Mouse (Mus musculus) midbrain, embryonic 12.5 days (tissue): Measurements from ENCODE around the gene Pspc1. TPM values are rescaled to one million over a fixed set of nuclear protein-coding genes. Genes with fewer than 3 reads are reported as not detected.
"Not testable (repeated sequence)": the region's sequence is repeated elsewhere in the genome, so short reads cannot be mapped to it uniquely, and the experiment has no call there.

Source experiments
- ATAC-seq: fragments of 200-750 bp; cut with Nextera tagmentation; 2 replicates; pipeline ENCODE4 v1.8.0; 2017; ENCODE audit warnings: low read depth, moderate TSS enrichment, moderate library complexity; ENCODE audit not compliant: low FRiP score
- H3K27ac ChIP-seq: fragments of 300-500 bp; sonication (generic); replicated peaks from 2 replicates; pipeline ENCODE4 v1.5.1; 2016; ENCODE audit warnings: mild to moderate bottlenecking
- H3K27me3 ChIP-seq: fragments of 300-500 bp; sonication (generic); 2 replicates; pipeline ENCODE4 v1.6.1; 2016; ENCODE audit warnings: mild to moderate bottlenecking
- H3K36me3 ChIP-seq: fragments of 300-500 bp; sonication (generic); 2 replicates; pipeline ENCODE4 v1.6.1; 2016
- H3K4me1 ChIP-seq: fragments of 300-500 bp; sonication (generic); 2 replicates; pipeline ENCODE4 v1.6.1; 2016
- H3K4me2 ChIP-seq: fragments of 300-500 bp; sonication (generic); replicated peaks from 2 replicates; pipeline ENCODE4 v1.6.1; 2016; ENCODE audit warnings: mild to moderate bottlenecking, moderate library complexity
- H3K4me3 ChIP-seq: fragments of 300-500 bp; sonication (generic); 2 replicates; pipeline ENCODE4 v1.5.1; 2016; ENCODE audit warnings: mild to moderate bottlenecking
- H3K9ac ChIP-seq: fragments of 300-500 bp; sonication (generic); replicated peaks from 2 replicates; pipeline ENCODE4 v1.6.1; 2016; ENCODE audit warnings: mild to moderate bottlenecking, moderate library complexity
- H3K9me3 ChIP-seq: fragments of 300-500 bp; sonication (generic); 2 replicates; pipeline ENCODE4 v1.6.1; 2016; ENCODE audit warnings: mild to moderate bottlenecking
- WGBS: fragments of 180-500 bp; shearing (Covaris S2); methylation state at CpG from one replicate; pipeline ENCODE4 v1.1.7; 2016; 5-methylcytosine and 5-hydroxymethylcytosine counted together
- polyA plus RNA-seq: library from polyadenylated mRNA; unstranded; fragments of >200 nt; fragmentation: Nextera tagmentation; extraction: Ambion mirVana; gene quantifications from 2 replicates; pipeline ENCODE4 v1.2.1, GENCODE M21; 2016

The Pspc1 gene
- polyA plus RNA-seq, 1 experiment from 2014 or later, result 56.0 TPM

GRCm38 (mm10) chr14:56777360-56778136 is 568 bp downstream of the Pspc1 start:
- Histone ChIP-seq H3K27me3 (no peaks in the 10 kb centered on the region), H3K27ac (peak overlapping the region; percentile 93), H3K9ac (peak overlapping the region; percentile 94), H3K4me1 (peaks cover 33% of the 10 kb centered on the region), H3K4me2 (peak overlapping the region; percentile 71), H3K36me3 (no peaks in the 10 kb centered on the region), H3K9me3 (no peaks in the 10 kb centered on the region), H3K4me3 (peak overlapping the region; percentile 96)
- ATAC-seq, result peak; percentile 20
- under 1% methylated on average over 70 of the region's 71 CpGs for WGBS

DNA sequence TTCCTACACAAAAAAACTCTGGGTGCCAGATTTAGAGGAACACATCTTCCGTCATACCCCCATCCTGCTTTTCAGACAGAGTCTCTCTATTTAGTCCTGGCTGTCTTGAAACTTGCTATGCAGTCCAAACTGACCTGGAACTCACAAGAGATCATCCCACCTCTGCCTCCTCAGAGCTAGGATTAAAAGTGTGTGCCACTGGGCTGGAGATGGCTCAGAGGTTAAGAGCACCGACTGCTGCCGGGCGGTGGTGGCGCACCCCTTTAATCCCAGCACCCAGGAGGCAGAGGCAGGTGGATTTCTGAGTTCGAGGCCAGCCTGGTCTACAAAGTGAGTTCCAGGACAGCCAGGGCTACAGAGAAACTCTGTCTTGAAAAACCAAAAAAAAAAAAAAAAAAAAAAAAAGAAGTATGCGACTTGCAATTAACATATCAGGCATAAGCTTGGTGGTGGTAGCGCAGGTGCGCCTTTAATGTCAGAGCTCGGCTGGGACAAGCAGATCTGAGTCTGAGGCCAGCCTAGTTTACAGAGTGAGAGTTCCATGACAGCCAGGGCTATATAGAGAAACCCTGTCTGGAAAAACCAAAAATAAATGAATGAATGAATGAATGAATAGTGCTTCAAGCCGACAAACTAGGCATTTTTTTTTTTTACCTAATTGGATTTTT is 1.4 kb downstream of the Pspc1 start:
- peak overlapping the region; percentile 71 for H3K4me2 ChIP-seq
- WGBS, result 32% methylated on average over 11 of the region's 11 CpGs
- H3K27me3 ChIP-seq, result no peaks in the 10 kb centered on the region
- peaks cover 33% of the 10 kb centered on the region for H3K4me1 ChIP-seq
- no peak for ATAC-seq
- H3K27ac ChIP-seq, result no peak overlapping the region
- H3K9me3 ChIP-seq, result no peaks in the 10 kb centered on the region
- peak overlapping the region; percentile 94 for H3K9ac ChIP-seq
- peaks cover 5% of the 10 kb centered on the region for H3K36me3 ChIP-seq
- peak overlapping the region; percentile 96 for H3K4me3 ChIP-seq

- Histone ChIP-seq H3K36me3 (peaks cover 17% of the 10 kb centered on the region), H3K27me3 (no peaks in the 10 kb centered on the region), H3K9me3 (no peaks in the 10 kb centered on the region), H3K4me2 (peak overlapping the region; percentile 71), H3K27ac (no peak overlapping the region), H3K9ac (no peak overlapping the region), H3K4me1 (peaks cover 33% of the 10 kb centered on the region), H3K4me3 (peak overlapping the region; percentile 31)
- 82% methylated on average over 4 of the region's 4 CpGs for WGBS
- ATAC-seq, result no peak
Measured at GRCm38 (mm10) chr14:56775416-56775815, 2.7 kb downstream of the Pspc1 start.

DNA sequence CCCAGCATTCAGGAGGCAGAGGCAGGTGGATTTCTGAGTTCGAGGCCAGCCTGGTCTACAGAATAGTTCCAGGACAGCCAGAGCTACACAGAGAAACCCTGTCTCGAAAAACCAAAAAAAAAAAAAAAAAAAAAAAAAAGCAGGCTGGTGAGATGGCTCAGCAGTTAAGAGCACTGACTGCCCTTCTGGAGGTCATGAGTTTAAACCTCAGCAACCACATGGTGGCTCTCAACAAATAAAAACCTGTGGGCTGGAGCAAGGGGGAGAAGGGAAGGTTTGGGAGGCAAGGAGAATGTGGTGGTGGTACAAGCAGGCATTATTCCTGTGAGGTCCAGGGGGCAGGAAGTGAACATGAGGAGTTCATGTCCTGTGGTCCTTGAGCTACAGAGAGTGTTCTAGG is 11.7 kb downstream of the Pspc1 start:
- H3K4me1 ChIP-seq, H3K4me2 ChIP-seq, H3K9me3 ChIP-seq, H3K4me3 ChIP-seq, H3K9ac ChIP-seq, H3K27ac ChIP-seq, H3K27me3 ChIP-seq, ATAC-seq: not testable (repeated sequence)
- H3K36me3 ChIP-seq, result peaks cover 44% of the 10 kb centered on the region
- 90% methylated on average over 2 of the region's 2 CpGs for WGBS

GRCm38 (mm10) chr14:56765117-56765516 is 13.0 kb downstream of the Pspc1 start:
- not testable (repeated sequence) for H3K4me3 ChIP-seq, H3K27ac ChIP-seq, H3K4me1 ChIP-seq, H3K9ac ChIP-seq, H3K4me2 ChIP-seq, H3K9me3 ChIP-seq, H3K27me3 ChIP-seq
- 84% methylated on average over 3 of the region's 3 CpGs for WGBS
- H3K36me3 ChIP-seq, result peaks cover 45% of the 10 kb centered on the region
- ATAC-seq, result peak; percentile 47; the same call in 1 of the 2 replicates

DNA sequence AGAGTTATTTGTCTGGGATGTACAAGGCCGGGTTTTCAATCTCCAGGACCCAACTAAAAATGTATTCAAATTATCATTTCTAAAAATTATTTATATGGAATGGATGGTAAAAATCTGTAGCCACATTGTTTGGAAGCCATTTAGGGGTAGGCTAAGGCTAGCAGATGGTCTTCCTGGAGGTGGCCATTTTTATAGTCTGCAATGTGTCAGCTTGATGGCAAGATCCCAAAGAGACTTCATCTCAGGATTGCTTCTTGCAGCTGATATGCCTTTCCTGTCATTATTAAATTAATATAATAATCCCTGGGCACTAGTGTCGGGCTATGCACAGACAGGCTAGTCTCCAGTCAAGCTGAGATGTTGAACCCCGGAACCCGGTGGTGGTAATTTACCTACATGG is 26.8 kb downstream of the Pspc1 start:
- Histone ChIP-seq H3K9ac (no peak overlapping the region), H3K4me1 (no peaks in the 10 kb centered on the region), H3K27me3 (no peaks in the 10 kb centered on the region), H3K27ac (no peak overlapping the region), H3K36me3 (peaks cover 49% of the 10 kb centered on the region), H3K4me2 (no peak overlapping the region), H3K9me3 (no peaks in the 10 kb centered on the region), H3K4me3 (no peak overlapping the region)
- 91% methylated on average over 4 of the region's 4 CpGs for WGBS
- ATAC-seq, result no peak

DNA sequence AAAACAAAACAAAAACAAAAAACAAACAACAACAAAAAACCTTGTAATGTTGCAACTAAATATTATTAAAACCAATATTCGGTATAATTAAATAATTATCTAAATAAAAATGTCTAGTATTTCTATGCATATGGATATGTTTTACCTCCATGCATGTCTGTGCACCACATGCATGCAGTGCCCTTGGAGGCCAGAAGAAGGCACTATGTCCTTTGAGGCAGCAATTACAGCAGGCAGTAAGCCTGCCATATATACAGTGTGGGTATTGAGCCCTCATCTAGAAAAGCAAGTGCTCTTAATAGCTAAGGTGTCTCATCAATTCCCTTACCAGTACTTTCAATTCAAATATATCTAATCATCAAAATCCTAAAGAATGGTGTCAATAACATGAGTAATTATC is 37.9 kb downstream of the Pspc1 start:
- 92% methylated on average over 1 of the region's 1 CpGs for WGBS
- 0 out of 2 replicates have a peak, but pooled peaks cover 3% of the 10 kb centered on the region for H3K36me3 ChIP-seq

DNA sequence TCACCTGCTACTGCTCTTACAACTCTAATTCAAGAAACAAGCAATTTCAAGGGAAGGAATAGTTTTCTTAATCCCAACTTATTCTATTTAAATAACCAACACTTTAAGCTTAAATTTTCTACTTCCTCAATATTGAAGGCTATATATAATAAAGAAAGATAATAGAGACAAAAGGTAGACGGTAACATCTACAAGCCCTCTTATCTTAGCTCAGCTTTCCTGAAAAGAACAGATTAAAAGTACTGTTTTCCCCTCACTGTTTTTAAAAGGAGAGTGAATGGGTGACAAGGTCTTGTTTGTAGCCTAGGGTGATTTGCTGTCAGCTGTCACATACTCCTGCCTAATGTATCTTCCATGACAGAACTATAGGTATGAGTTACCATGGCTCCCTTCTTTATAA is 51.6 kb downstream of the Pspc1 start:
- Histone ChIP-seq H3K36me3 (peaks cover 7% of the 10 kb centered on the region; the same call in 1 of the 2 replicates), H3K4me3 (no peak overlapping the region), H3K4me2 (no peak overlapping the region), H3K27me3 (no peaks in the 10 kb centered on the region), H3K4me1 (no peaks in the 10 kb centered on the region), H3K27ac (no peak overlapping the region), H3K9ac (no peak overlapping the region), H3K9me3 (no peaks in the 10 kb centered on the region)
- WGBS, result 86% methylated on average over 1 of the region's 1 CpGs
- ATAC-seq, result no peak

More for the DNA sequence above, 37.9 kb downstream of the Pspc1 start:
- Histone ChIP-seq H3K4me2 (no peak overlapping the region), H3K27ac (no peak overlapping the region), H3K4me1 (no peaks in the 10 kb centered on the region), H3K27me3 (no peaks in the 10 kb centered on the region), H3K9me3 (no peaks in the 10 kb centered on the region), H3K9ac (no peak overlapping the region), H3K4me3 (no peak overlapping the region)
- no peak for ATAC-seq

GRCm38 (mm10) chr14:56705687-56706086 is 72.4 kb downstream of the Pspc1 start:
- Histone ChIP-seq H3K27ac (no peak overlapping the region), H3K9ac (no peak overlapping the region), H3K36me3 (peaks cover 10% of the 10 kb centered on the region), H3K4me2 (no peak overlapping the region), H3K27me3 (no peaks in the 10 kb centered on the region), H3K4me3 (no peak overlapping the region), H3K4me1 (no peaks in the 10 kb centered on the region), H3K9me3 (no peaks in the 10 kb centered on the region)
- no peak for ATAC-seq
- WGBS, result 90% methylated on average over 4 of the region's 4 CpGs

GRCm38 (mm10) chr14:56702644-56703043 is 75.5 kb downstream of the Pspc1 start:
- Histone ChIP-seq H3K4me2 (no peak overlapping the region), H3K27me3 (no peaks in the 10 kb centered on the region), H3K9ac (no peak overlapping the region), H3K4me1 (no peaks in the 10 kb centered on the region), H3K27ac (no peak overlapping the region), H3K4me3 (no peak overlapping the region), H3K36me3 (peaks cover 29% of the 10 kb centered on the region), H3K9me3 (no peaks in the 10 kb centered on the region)
- no peak for ATAC-seq
- WGBS, result 94% methylated on average over 4 of the region's 4 CpGs

DNA sequence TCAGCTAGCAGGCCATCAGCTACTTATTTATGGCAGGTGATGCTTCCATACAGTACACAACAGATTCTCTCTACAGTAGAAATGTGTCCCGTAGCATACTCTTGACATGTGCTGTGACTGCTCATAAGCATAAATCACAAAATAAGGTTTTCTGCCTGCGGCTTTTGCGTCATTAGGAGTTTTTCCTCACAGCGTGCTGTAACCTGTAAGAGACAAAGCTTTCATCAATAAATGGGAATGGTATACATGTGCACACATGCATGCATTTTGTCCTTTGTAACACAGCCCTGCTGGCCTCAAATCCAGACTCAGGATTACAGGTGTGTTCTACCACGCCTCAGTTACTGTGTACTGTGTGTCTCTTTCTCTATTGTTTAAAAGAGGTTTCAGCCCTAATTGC is 80.3 kb downstream of the Pspc1 start:
- Histone ChIP-seq H3K9ac (no peak overlapping the region), H3K36me3 (peaks cover 77% of the 10 kb centered on the region), H3K9me3 (no peaks in the 10 kb centered on the region), H3K27me3 (no peaks in the 10 kb centered on the region), H3K27ac (no peak overlapping the region), H3K4me3 (no peak overlapping the region), H3K4me2 (no peak overlapping the region), H3K4me1 (no peaks in the 10 kb centered on the region)
- ATAC-seq, result no peak
- WGBS, result 91% methylated on average over 5 of the region's 5 CpGs

DNA sequence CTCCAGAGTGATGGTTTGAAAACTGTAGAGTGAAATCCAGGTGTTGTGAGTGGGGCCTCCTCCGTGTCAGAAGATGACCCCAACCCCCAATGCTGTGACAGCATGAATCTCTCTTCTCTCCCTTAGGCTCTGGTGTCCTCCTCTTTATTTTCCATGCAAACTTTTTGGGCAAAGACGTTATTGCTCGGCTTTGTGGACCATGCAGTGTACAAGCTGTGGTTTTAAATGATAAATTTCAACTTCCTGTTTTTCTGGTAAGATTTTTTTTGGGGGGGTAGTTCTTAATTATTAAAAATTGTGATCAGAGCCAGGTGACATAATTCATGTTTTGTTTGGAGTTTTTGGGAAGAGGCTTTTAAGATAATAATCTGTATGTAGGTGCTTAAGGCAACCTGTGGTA is 82.6 kb downstream of the Pspc1 start:
- Histone ChIP-seq H3K9ac (no peak overlapping the region), H3K4me1 (no peaks in the 10 kb centered on the region), H3K4me3 (no peak overlapping the region), H3K36me3 (peaks cover 95% of the 10 kb centered on the region), H3K4me2 (no peak overlapping the region), H3K27me3 (no peaks in the 10 kb centered on the region), H3K27ac (no peak overlapping the region), H3K9me3 (no peaks in the 10 kb centered on the region)
- ATAC-seq, result no peak
- 86% methylated on average over 3 of the region's 3 CpGs for WGBS
